Mouse (Mus musculus) heart, postnatal 0 days (tissue): ENCODE measurements around the gene Rhot2.

Source experiments
- CTCF ChIP-seq: IDR thresholded peaks from 2 replicates; pipeline ENCODE4 v1.5.1; 2016; ENCODE audit warnings: antibody characterized with exemption, control low read depth, low read depth
- EP300 ChIP-seq: IDR thresholded peaks from 2 replicates; pipeline ENCODE4 v1.6.1; 2016; ENCODE audit warnings: antibody characterized with exemption, low read depth

DNA sequence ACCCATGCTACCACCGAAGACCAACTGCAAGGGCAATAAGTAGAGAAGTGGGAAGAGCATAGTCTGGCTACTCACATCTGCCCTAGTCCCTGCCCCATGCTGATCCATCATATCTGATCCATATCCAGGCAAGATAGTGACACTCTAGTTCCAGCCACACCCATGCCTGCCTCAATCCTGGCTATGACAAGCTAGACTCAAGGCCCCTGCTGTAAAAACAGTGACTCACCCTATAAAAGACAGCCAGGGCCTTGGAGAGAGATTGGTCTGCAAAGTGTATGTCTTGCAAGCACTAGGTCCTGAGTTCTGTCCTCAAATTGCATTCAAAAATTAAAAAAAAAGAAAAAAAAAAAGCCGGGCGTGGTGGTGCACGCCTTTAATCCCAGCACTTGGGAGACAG lies 38.1 kb downstream of the Rhot2 start:
- TF ChIP-seq CTCF: no peak
- no peak for TF ChIP-seq EP300
